In the genomic region with DNA sequence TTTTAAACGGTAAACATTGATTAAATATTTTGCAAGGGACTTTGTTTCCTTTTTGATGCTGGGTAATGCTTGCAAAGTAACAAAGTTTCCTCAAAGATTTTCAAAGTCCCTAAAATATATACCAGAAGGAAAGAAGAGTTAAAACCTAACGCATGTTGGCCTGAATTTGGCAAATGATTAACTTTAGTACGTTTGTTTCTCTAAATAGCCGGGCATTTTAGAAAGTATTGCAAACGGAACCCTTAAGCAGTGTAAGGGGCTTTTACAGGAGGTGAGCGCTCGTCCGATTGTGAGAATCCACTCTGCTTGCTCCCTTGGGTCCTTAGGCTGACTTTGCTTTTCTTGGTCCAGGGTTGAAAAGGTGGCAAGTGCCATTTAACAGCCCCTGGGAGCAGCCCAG, we compare ENCODE assay signal across 30 mouse cellular contexts. TPM values are rescaled to one million over a fixed set of nuclear protein-coding genes. Genes with fewer than 3 reads are reported as not detected.
DNase-seq lines count a peak whose midpoint lies in the region; ATAC-seq and TF ChIP-seq lines count a peak whose summit lies in the region.
"Had no signal": no experiment of that assay in that cellular context is flagged by ENCODE, and none has a peak within 500 bp of the region (broad histone marks: within the 10 kb centered on the region; RNA-seq: fewer than 3 reads in every experiment).

No protein-coding gene starts in this region.

- no peak overlapping the region for H3K4me3 ChIP-seq in intestine, embryonic 14.5 days (ENCODE audit: low read depth, low read length)
- no peak overlapping the region for H3K4me3 ChIP-seq in intestine, embryonic 16.5 days (ENCODE audit: low read length)
- H3K4me3 ChIP-seq in kidney, embryonic 15.5 days (replicated peaks) = no peak overlapping the region; the same call in 1 of the 2 replicates
- H3K4me3 ChIP-seq in intestine, postnatal 0 days (ENCODE audit: low read depth, low read length) = no peak overlapping the region
- peak overlapping the region; percentile 24; the same call in 1 of the 2 replicates for H3K4me3 ChIP-seq in liver, embryonic 15.5 days (replicated peaks)
- H3K4me3 ChIP-seq: embryonic facial prominence, embryonic 12.5 days; hindbrain, embryonic 13.5 days; megakaryocyte, embryonic 14.5 days; midbrain, embryonic 12.5 days; myocyte; neural tube, embryonic 12.5 days had no signal

- ATAC-seq in intestine, embryonic 14.5 days (replicated peaks; ENCODE audit: low FRiP score, low TSS enrichment, low read depth) = no peak
- no peak for ATAC-seq in intestine, embryonic 16.5 days
- no peak for ATAC-seq in kidney, embryonic 15.5 days (replicated peaks; ENCODE audit: low FRiP score)
- ATAC-seq in intestine, postnatal 0 days = no peak
- ATAC-seq in liver, embryonic 15.5 days (ENCODE audit: insufficient read depth) = no peak
- no peak for ATAC-seq in CD4-positive, CD25-positive, alpha-beta regulatory T cell, adult 4 months
- ATAC-seq: forebrain, embryonic 14.5 days; lung, postnatal 0 days; Patski had no signal

- 0 out of 2 replicates have a peak, but pooled peaks cover 2% of the 10 kb centered on the region for H3K4me1 ChIP-seq in intestine, embryonic 14.5 days (replicated peaks; ENCODE audit: control insufficient read depth, insufficient read depth, low read length)
- no peaks in the 10 kb centered on the region for H3K4me1 ChIP-seq in intestine, embryonic 16.5 days (ENCODE audit: control insufficient read depth, insufficient read depth, low read length)
- peaks cover 33% of the 10 kb centered on the region for H3K4me1 ChIP-seq in kidney, embryonic 15.5 days
- H3K4me1 ChIP-seq in intestine, postnatal 0 days (replicated peaks; ENCODE audit: control insufficient read depth, insufficient read depth, low read length) = no peaks in the 10 kb centered on the region
- peaks cover 6% of the 10 kb centered on the region; the same call in 1 of the 2 replicates for H3K4me1 ChIP-seq in liver, embryonic 15.5 days (replicated peaks)
- H3K4me1 ChIP-seq: embryonic facial prominence, embryonic 12.5 days; hindbrain, embryonic 13.5 days; megakaryocyte, embryonic 14.5 days; midbrain, embryonic 12.5 days; neural tube, embryonic 12.5 days had no signal

- no peaks in the 10 kb centered on the region for H3K36me3 ChIP-seq in intestine, embryonic 14.5 days (ENCODE audit: control insufficient read depth, insufficient read depth, low read length)
- no peaks in the 10 kb centered on the region for H3K36me3 ChIP-seq in intestine, embryonic 16.5 days (ENCODE audit: control insufficient read depth, insufficient read depth, low read length)
- H3K36me3 ChIP-seq in kidney, embryonic 15.5 days = no peaks in the 10 kb centered on the region
- H3K36me3 ChIP-seq in intestine, postnatal 0 days (ENCODE audit: control insufficient read depth, insufficient read depth) = no peaks in the 10 kb centered on the region
- no peaks in the 10 kb centered on the region for H3K36me3 ChIP-seq in liver, embryonic 15.5 days (replicated peaks)
- H3K36me3 ChIP-seq: embryonic facial prominence, embryonic 12.5 days; hindbrain, embryonic 13.5 days; midbrain, embryonic 12.5 days; neural tube, embryonic 12.5 days had no signal

- 62% methylated on average over 8 of the region's 8 CpGs for WGBS in intestine, embryonic 14.5 days
- WGBS in intestine, embryonic 16.5 days = 50% methylated on average over 8 of the region's 8 CpGs
- 57% methylated on average over 8 of the region's 8 CpGs for WGBS in kidney, embryonic 15.5 days
- 39% methylated on average over 8 of the region's 8 CpGs for WGBS in intestine, postnatal 0 days
- WGBS in liver, embryonic 15.5 days (ENCODE audit: insufficient replicate concordance) = 63% methylated on average over 8 of the region's 8 CpGs

- H3K9ac ChIP-seq in intestine, embryonic 14.5 days (ENCODE audit: low read length) = no peak overlapping the region
- H3K9ac ChIP-seq in intestine, embryonic 16.5 days (ENCODE audit: low read depth, low read length) = no peak overlapping the region
- no peak overlapping the region for H3K9ac ChIP-seq in kidney, embryonic 15.5 days
- H3K9ac ChIP-seq in intestine, postnatal 0 days (ENCODE audit: low read depth, low read length) = no peak overlapping the region
- H3K9ac ChIP-seq in liver, embryonic 15.5 days = no peak overlapping the region
- H3K9ac ChIP-seq: embryonic facial prominence, embryonic 12.5 days; hindbrain, embryonic 13.5 days; midbrain, embryonic 12.5 days; neural tube, embryonic 12.5 days had no signal

- no peaks in the 10 kb centered on the region for H3K27me3 ChIP-seq in intestine, embryonic 14.5 days (replicated peaks; ENCODE audit: control insufficient read depth, insufficient read depth, low read length)
- no peaks in the 10 kb centered on the region for H3K27me3 ChIP-seq in intestine, embryonic 16.5 days (replicated peaks; ENCODE audit: control insufficient read depth, insufficient read depth, low read length)
- H3K27me3 ChIP-seq in kidney, embryonic 15.5 days = no peaks in the 10 kb centered on the region
- no peaks in the 10 kb centered on the region for H3K27me3 ChIP-seq in intestine, postnatal 0 days (replicated peaks; ENCODE audit: control insufficient read depth, insufficient read depth, low read length)
- no peaks in the 10 kb centered on the region for H3K27me3 ChIP-seq in liver, embryonic 15.5 days
- H3K27me3 ChIP-seq: embryonic facial prominence, embryonic 12.5 days; hindbrain, embryonic 13.5 days; midbrain, embryonic 12.5 days; neural tube, embryonic 12.5 days; Patski had no signal

- H3K4me2 ChIP-seq in intestine, embryonic 14.5 days (ENCODE audit: low read length) = 0 out of 2 replicates have a peak overlapping the region, but pooled peaks have one; percentile 7
- H3K4me2 ChIP-seq in intestine, embryonic 16.5 days (ENCODE audit: low read depth, low read length) = no peak overlapping the region
- H3K4me2 ChIP-seq in kidney, embryonic 15.5 days = peak overlapping the region; percentile 37; the same call in 1 of the 2 replicates
- H3K4me2 ChIP-seq in intestine, postnatal 0 days (replicated peaks; ENCODE audit: low read depth) = 0 out of 2 replicates have a peak overlapping the region, but pooled peaks have one; percentile 28
- peak overlapping the region; percentile 32 for H3K4me2 ChIP-seq in liver, embryonic 15.5 days
- H3K4me2 ChIP-seq: embryonic facial prominence, embryonic 12.5 days; heart, embryonic 11.5 days; hindbrain, embryonic 13.5 days; midbrain, embryonic 12.5 days; neural tube, embryonic 12.5 days had no signal

- H3K27ac ChIP-seq in intestine, embryonic 14.5 days (ENCODE audit: low read depth) = no peak overlapping the region
- no peak overlapping the region for H3K27ac ChIP-seq in intestine, embryonic 16.5 days (ENCODE audit: low read length)
- H3K27ac ChIP-seq in kidney, embryonic 15.5 days = peak overlapping the region; percentile 87
- H3K27ac ChIP-seq in intestine, postnatal 0 days (ENCODE audit: low read depth, low read length) = no peak overlapping the region
- H3K27ac ChIP-seq in liver, embryonic 15.5 days (replicated peaks) = 0 out of 2 replicates have a peak overlapping the region, but pooled peaks have one; percentile 14
- H3K27ac ChIP-seq: embryonic facial prominence, embryonic 12.5 days; hindbrain, embryonic 13.5 days; midbrain, embryonic 12.5 days; neural tube, embryonic 12.5 days had no signal

- no peak for DNase-seq in intestine, embryonic 14.5 days (ENCODE audit: low spot score)
- DNase-seq in kidney, adult 11 months = no peak
- DNase-seq in cerebellum, postnatal 36 days = no peak
- DNase-seq: adrenal gland, postnatal 14 days; cerebellum, adult 11 months; cerebellum, adult 9-10 months; embryo, embryonic 11 days; gastrocnemius, postnatal 25 days; heart, adult 18-20 months; heart, postnatal 36 days; layer of hippocampus, adult 9-11 months; lung, adult 18-20 months; lung, postnatal 4 days; right cerebral cortex, postnatal 4 days; thymus, postnatal 14 days had no signal

- no peak for TF ChIP-seq CTCF in intestine, postnatal 0 days (IDR thresholded peaks at IDR 0.05; ENCODE audit: low read depth)

- H3K9me3 ChIP-seq in intestine, embryonic 14.5 days (ENCODE audit: control insufficient read depth, low read length) = no peaks in the 10 kb centered on the region
- H3K9me3 ChIP-seq in intestine, embryonic 16.5 days (ENCODE audit: control insufficient read depth, low read length) = no peaks in the 10 kb centered on the region
- no peaks in the 10 kb centered on the region for H3K9me3 ChIP-seq in kidney, embryonic 15.5 days (replicated peaks)
- H3K9me3 ChIP-seq in intestine, postnatal 0 days (ENCODE audit: control insufficient read depth) = no peaks in the 10 kb centered on the region
- no peaks in the 10 kb centered on the region for H3K9me3 ChIP-seq in liver, embryonic 15.5 days (replicated peaks)
- H3K9me3 ChIP-seq: embryonic facial prominence, embryonic 12.5 days; hindbrain, embryonic 13.5 days; megakaryocyte, embryonic 14.5 days; midbrain, embryonic 12.5 days; neural tube, embryonic 12.5 days had no signal

RNA-seq across cellular contexts. Expression of a gene that starts 41.5 kb away (rescaled TPM):
- polyA plus RNA-seq in intestine, embryonic 14.5 days (2014; fragmentation: Nextera tagmentation; extraction: Ambion mirVana) = 0.09 and 0.70 TPM in 2 replicates
- polyA plus RNA-seq in intestine, embryonic 16.5 days (2015; fragmentation: Nextera tagmentation; extraction: Ambion mirVana) = 0.45 and 0.98 TPM in 2 replicates
- 40.0 and 45.1 TPM in 2 replicates for polyA plus RNA-seq in kidney, embryonic 15.5 days (2015; fragmentation: Nextera tagmentation; extraction: Ambion mirVana)
- 0.08 and 0.13 TPM in 2 replicates for polyA plus RNA-seq in intestine, postnatal 0 days (2015; fragmentation: Nextera tagmentation; extraction: Ambion mirVana)
- polyA plus RNA-seq in liver, embryonic 15.5 days (2015; fragmentation: Nextera tagmentation; extraction: Ambion mirVana) = 0.09 and 0.78 TPM in 2 replicates
- polyA plus RNA-seq in CD4-positive, CD25-positive, alpha-beta regulatory T cell, adult 4 months (2017; shearing (Covaris generic)) = not detected

Comparison
In these comparisons a context has a peak if more than half of its experiments do, and no peak if none do; other contexts are left out.
1. H3K27ac ChIP-seq: peak in kidney, embryonic 15.5 days (single experiment) and liver, embryonic 15.5 days (single experiment); none in intestine, embryonic 14.5 days (single experiment), intestine, embryonic 16.5 days (single experiment) and intestine, postnatal 0 days (single experiment).
2. RNA of a gene that starts 41.5 kb away (polyA plus RNA-seq): 40.0 to 45.1 TPM in kidney, embryonic 15.5 days; 0.45 to 0.98 TPM in intestine, embryonic 16.5 days, 0.09 to 0.70 TPM in intestine, embryonic 14.5 days, 0.08 to 0.13 TPM in intestine, postnatal 0 days, 0.09 to 0.78 TPM in liver, embryonic 15.5 days and not detected in CD4-positive, CD25-positive, alpha-beta regulatory T cell, adult 4 months; every median in the first group is over 10 times any median in the second.